Mouse (Mus musculus) right cerebral cortex, postnatal 36 days (tissue): ENCODE results near the gene Tsnax.

Experiments used
- DNase-seq, 2 experiments: peaks; one replicate each; pipeline ENCODE4 v3.0.0; 2022; ENCODE audit warnings: low spot score in 2 of 2, mixed read lengths in 1 of 2

Tsnax gene

DNA sequence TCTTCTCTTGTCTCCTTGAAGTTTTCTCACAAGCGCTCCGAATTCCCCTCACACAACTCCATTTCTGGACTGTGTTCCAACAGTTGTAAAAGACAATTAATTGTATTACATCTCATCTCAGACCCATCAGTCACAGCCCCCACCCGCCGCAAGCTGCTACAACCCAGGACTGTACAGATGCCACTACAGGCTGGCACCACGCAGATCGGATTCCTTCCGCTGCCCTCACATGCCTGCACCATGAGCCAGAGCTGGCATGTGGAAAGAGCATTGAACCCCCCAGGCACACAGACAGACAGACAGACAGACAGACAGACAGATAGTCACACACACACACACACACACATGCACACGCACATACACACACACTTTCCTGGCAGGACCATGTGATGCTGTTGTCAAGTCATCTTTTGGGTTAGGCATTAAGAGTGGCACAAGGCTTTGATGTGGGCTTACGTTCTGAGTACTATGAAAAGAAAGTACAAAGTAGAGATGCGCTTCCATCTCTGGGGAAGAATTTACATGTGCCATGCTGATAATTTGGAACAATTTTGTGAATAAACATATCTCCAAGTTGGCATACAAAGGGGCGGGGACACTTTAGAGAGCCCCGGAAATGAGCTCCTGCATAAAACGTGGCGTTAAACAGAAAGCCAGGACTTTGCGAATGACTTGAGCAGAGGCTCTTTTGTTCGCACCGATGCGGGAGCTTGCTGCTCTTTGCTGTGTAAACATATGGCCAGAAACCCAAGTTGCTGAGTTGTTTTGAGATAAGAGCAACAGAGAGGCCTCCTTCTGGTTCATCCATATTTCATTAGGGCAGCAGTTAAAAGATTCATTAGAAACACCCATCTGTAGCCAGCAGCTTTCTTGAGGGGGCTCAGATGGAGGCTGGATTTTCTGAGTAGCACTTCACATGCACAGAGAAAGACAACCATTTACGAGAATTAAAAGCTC, 67.9 kb downstream of the Tsnax start:
- no peak for DNase-seq

DNA sequence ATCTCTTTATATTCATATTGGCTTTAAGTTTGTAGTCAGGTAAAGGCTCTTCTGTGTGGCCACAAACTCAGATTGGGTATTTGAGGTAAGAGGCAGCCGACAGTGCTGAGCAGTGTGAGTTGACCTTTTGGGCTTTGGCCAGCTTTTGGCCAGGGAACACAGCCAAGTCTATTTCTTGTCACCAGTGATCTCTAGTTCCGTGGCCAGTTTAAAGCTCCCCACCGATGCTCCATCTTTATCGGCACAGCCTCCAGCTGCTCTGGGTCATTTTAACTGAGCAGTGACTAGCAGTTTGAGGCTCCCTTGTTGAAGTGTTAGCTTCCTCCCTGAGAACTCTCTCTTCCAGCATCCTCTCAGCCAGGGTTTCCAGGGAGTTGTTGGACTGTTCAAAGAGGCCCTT, 70.9 kb downstream of the Tsnax start:
- DNase-seq = no peak
